Mouse (Mus musculus): Measurements from ENCODE around the gene Csrnp1.

- no peak for TF ChIP-seq CTCF (IDR thresholded peaks at IDR 0.05)
- TF ChIP-seq EP300 (IDR thresholded peaks at IDR 0.05; ENCODE audit: insufficient read depth, low read depth, low read length) = no peak
These were observed 11.2 kb downstream of the Csrnp1 start for GRCm38 (mm10) chr9:119973281-119973680.
